Mouse (Mus musculus): ENCODE results near the gene Hdac10.

The Hdac10 gene

GRCm38 (mm10) chr15:89148496-89149270 is 20.2 kb upstream of the Hdac10 start:
- in situ Hi-C loops (cut with MboI) = no loop called here

GRCm38 (mm10) chr15:89147895-89148294 is 19.4 kb upstream of the Hdac10 start:
- in situ Hi-C loops (cut with MboI) = no loop called here

- in situ Hi-C loops (cut with MboI) = no loop called here
Measured at GRCm38 (mm10) chr15:89147456-89147855, 19.0 kb upstream of the Hdac10 start.

- in situ Hi-C loops (cut with MboI) = no loop called here
Measured at GRCm38 (mm10) chr15:89147024-89147423, 18.5 kb upstream of the Hdac10 start.

- in situ Hi-C loops (cut with MboI) = no loop called here
Measured at GRCm38 (mm10) chr15:89146537-89146936, 18.0 kb upstream of the Hdac10 start.

GRCm38 (mm10) chr15:89145813-89146350 is 17.4 kb upstream of the Hdac10 start:
- in situ Hi-C loops (cut with MboI) = no loop called here

GRCm38 (mm10) chr15:89144965-89145364 is 16.5 kb upstream of the Hdac10 start:
- in situ Hi-C loops (cut with MboI) = no loop called here

GRCm38 (mm10) chr15:89143134-89143533 is 14.6 kb upstream of the Hdac10 start:
- in situ Hi-C loops (cut with MboI) = no loop called here

- in situ Hi-C loops (cut with MboI) = no loop called here
Measured at GRCm38 (mm10) chr15:89141905-89142304, 13.4 kb upstream of the Hdac10 start.

GRCm38 (mm10) chr15:89141443-89141842 is 12.9 kb upstream of the Hdac10 start:
- in situ Hi-C loops (cut with MboI) = no loop called here

- in situ Hi-C loops (cut with MboI) = no loop called here
Measured at GRCm38 (mm10) chr15:89140659-89141252, 12.3 kb upstream of the Hdac10 start, which contains the start of gene Mapk12. Gene Mapk12, minus strand, starts transcription at chr15:89140703.

GRCm38 (mm10) chr15:89140048-89140658 is 11.7 kb upstream of the Hdac10 start:
- in situ Hi-C loops (cut with MboI) = no loop called here

- in situ Hi-C loops (cut with MboI) = no loop called here
Measured at GRCm38 (mm10) chr15:89138531-89138930, 10.0 kb upstream of the Hdac10 start.

- in situ Hi-C loops (cut with MboI) = no loop called here
Measured at GRCm38 (mm10) chr15:89138046-89138405, 9.5 kb upstream of the Hdac10 start.

- in situ Hi-C loops (cut with MboI) = no loop called here
Measured at GRCm38 (mm10) chr15:89137378-89138045, 9.0 kb upstream of the Hdac10 start.

- in situ Hi-C loops (cut with MboI) = no loop called here
Measured at GRCm38 (mm10) chr15:89136461-89137155, 8.1 kb upstream of the Hdac10 start.

GRCm38 (mm10) chr15:89131316-89131715 is 2.8 kb upstream of the Hdac10 start:
- in situ Hi-C loops (cut with MboI) = no loop called here

- in situ Hi-C loops (cut with MboI) = no loop called here
Measured at GRCm38 (mm10) chr15:89130245-89130644, 1.7 kb upstream of the Hdac10 start.

- in situ Hi-C loops (cut with MboI) = no loop called here
Measured at GRCm38 (mm10) chr15:89127364-89127940, 1.0 kb downstream of the Hdac10 start.

- in situ Hi-C loops (cut with MboI) = no loop called here
Measured at GRCm38 (mm10) chr15:89126622-89127021, 1.9 kb downstream of the Hdac10 start.

GRCm38 (mm10) chr15:89125351-89125750 is 3.1 kb downstream of the Hdac10 start:
- in situ Hi-C loops (cut with MboI) = no loop called here
